Mouse (Mus musculus): Measurements from ENCODE around the gene Lpxn.

Gene Lpxn

GRCm38 (mm10) chr19:12795511-12796327 lies at the start of gene Lpxn, which contains the start of gene Zfp91:
Gene Lpxn, plus strand, starts transcription at chr19:12796193.
Gene Zfp91, minus strand, starts transcription at chr19:12796126.
- DNase-seq: peak; percentile 99

- no peak for DNase-seq
Measured at GRCm38 (mm10) chr19:12756286-12756685, 39.7 kb upstream of the Lpxn start.

- no peak for DNase-seq
Measured at GRCm38 (mm10) chr19:12758936-12759478, 37.0 kb upstream of the Lpxn start.

- DNase-seq: peak; percentile 73
Measured at GRCm38 (mm10) chr19:12759656-12760055, 36.3 kb upstream of the Lpxn start.

- no peak for DNase-seq
Measured at GRCm38 (mm10) chr19:12762212-12763130, 33.5 kb upstream of the Lpxn start.

GRCm38 (mm10) chr19:12765308-12765707 lies 30.7 kb upstream of the Lpxn start, which contains the start of gene Cntf:
Gene Cntf, minus strand, starts transcription at chr19:12765632.
- no peak for DNase-seq

GRCm38 (mm10) chr19:12770888-12771287 lies 25.1 kb upstream of the Lpxn start:
- no peak for DNase-seq

DNA sequence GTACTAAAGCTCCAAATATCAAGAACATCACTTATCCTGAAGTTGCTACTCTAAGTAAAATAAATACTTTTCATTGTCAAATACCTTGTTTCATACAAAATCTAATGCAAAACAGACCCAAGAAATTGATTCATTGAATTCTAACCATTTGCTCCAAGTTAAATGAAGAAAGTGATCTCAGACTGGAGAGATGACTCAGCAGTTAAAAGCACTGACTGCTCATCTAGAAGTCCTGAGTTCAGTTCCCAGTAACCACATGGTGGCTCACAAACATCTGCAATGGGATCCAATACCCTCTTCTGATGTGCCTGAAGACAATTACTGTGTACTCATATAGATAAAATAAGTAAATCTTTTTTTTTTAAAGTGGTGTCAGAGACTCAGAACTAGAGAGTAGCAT lies 15.6 kb upstream of the Lpxn start:
- no peak for DNase-seq

DNA sequence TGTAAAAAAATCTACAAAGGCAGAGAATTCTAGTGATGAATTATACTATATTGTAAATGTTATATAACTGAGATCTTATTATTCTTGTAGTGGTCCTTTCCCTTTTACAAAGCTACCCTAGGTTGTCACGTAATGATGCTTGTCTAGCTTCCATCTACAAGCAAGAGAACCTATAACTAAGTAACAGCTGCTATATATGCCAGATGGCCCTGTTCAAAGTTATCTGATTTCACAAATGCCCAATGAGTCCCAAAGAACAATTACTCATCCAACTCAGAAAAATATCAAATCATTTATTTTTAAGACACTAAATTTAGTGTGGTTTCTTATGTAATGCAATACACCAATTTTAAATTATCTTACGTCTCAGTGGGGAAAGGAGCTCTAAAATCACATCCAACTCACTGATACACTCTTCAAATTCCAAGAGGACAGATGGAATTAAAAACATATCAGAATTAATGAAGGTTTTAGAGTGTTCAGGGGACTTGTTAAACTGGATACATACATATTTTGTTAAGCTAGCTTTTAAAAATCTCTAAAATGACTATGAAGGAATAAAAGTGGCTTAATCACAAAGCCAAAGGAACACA lies 9.1 kb upstream of the Lpxn start:
- DNase-seq: no peak

GRCm38 (mm10) chr19:12787721-12788120 lies 8.3 kb upstream of the Lpxn start:
- no peak for DNase-seq

- no peak for DNase-seq
Measured at GRCm38 (mm10) chr19:12792374-12792773, 3.6 kb upstream of the Lpxn start.

DNA sequence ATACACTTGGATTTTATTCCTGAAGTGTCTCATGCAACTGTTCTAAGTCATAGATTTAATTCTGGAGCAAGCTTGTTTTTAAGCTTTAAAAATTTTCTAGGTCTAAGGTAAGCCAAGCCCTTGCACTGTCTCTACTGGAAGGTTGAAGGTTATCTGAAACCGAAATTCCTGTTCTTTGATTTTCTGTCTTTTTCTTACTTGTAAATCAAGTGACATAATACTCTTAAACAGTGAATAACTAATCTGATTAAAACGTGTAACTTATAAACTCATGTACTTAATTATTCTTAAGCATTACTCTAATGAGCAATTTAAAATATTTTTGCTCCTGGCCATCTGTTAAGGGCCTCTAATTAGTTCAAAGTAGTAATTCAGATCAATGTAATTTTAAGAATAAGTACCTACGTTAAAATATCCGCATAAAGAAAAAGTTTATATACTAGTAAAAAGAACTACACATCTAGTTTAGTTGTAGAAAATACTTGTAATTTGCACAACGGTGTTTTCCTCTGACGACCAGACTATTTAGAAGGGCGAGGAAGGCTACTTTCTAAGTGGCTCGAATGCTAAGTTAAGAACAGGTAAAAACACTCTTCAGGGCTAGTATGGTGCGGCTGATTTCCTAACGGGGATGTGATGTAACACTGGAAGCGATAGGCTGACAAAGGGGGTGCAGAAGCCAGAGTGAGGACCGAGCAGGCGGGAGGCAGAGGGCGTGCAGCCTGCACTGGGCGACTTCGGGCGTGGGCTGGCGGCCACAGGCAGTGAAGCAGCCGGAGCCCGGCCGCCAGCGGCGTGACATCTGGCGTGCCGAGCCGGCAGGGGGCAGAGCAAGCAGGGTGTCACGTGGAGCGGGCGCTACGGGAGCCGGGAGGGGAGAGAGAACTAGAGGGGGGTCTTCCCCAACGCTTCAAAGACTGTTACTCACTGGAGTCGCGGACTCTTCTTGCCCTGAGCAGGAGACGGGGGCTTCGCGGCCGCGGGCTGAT lies 1.6 kb upstream of the Lpxn start:
- DNase-seq: peak; percentile 88

DNA sequence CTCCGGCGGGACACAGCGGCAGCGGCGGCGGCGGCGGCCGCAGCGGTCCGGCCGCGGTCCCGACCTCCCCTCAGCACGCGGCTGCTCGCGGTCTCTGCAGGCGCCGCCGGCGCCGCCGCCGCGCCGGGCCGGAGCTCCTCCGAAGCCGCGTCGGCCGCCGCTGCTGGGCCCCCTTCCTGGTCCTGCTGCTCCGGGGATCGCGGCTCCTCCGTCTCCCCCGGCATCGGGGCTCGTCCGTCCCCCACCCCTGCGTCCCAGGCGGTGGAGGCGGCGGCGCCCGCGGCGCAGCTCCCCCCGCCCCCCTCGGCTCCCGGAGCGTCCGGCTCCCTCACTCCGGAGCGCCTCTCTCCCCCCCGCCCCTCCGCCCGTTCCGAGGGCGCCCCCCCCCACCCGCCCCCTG lies 883 bp upstream of the Lpxn start:
- no peak for DNase-seq

DNA sequence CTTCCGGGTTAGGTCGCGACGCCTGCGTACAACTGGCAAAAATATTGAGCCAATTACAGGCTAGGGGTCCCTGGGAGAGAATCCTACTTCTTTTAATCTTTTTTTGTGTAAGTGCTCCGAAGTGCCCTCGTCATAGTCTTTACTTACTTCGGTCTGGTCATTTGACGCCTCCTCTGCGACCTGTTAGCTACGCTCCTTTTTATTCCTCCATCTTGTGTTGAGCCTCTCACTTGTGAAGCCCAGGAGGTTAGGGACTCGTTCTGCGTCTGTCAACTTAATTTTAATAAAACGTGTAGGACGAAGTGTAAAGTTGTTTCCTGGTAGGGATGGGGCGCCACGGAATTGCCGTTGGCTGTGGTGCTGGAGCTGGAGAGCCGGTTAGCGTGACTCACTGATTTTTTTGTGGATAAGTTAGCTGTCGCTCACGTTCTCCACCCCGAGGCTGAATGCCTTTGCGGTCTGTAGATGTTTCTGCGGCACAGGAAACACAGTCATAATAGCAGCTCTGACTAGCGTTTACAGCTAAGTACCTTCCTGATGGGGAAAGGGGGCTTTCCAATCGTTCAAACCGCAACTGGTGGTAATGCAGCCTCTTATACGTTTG lies 437 bp downstream of the Lpxn start:
- no peak for DNase-seq

GRCm38 (mm10) chr19:12797071-12797470 lies 1.1 kb downstream of the Lpxn start:
- DNase-seq: no peak

GRCm38 (mm10) chr19:12798404-12798803 lies 2.4 kb downstream of the Lpxn start:
- peak; percentile 31 for DNase-seq

- no peak for DNase-seq
Measured at GRCm38 (mm10) chr19:12799081-12799480, 3.1 kb downstream of the Lpxn start.

- no peak for DNase-seq
Measured at GRCm38 (mm10) chr19:12800621-12801020, 4.6 kb downstream of the Lpxn start.

DNA sequence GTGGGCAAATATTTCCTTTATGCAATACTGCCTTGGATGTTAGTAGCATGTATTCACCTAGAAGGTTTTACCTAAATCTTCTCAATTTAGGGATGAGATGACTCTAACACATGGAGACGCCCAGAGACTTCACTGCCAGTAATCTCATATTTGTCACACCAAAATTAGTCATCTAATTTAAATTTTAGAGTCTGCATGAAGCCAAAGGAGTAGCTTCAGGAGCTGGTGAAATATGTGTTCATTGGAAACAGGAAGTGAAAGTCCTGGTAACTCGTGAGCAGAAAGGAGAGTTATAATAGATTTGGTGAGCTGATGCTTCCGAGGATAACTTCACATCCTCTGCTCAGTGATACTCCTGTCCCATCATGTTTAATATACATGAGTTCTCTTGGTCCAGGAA lies 5.1 kb downstream of the Lpxn start:
- DNase-seq: no peak

DNA sequence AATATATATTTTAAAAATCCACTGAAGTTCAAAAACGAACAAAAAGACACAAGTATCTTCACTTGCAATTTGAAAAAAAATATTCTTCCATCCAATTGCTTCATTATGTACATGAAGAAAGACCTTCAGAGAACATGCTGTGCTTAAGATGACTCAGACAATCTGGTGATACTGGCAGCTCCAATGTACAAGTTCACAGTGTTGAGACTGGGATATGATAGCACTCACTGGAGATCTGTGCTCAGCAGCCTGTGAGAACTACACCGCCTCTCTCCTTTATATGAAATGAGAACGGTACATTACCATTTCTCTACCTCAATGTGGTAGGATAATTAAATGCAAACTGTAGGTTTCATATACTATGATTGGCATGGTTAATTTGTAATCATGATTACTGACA lies 6.8 kb downstream of the Lpxn start:
- no peak for DNase-seq

DNA sequence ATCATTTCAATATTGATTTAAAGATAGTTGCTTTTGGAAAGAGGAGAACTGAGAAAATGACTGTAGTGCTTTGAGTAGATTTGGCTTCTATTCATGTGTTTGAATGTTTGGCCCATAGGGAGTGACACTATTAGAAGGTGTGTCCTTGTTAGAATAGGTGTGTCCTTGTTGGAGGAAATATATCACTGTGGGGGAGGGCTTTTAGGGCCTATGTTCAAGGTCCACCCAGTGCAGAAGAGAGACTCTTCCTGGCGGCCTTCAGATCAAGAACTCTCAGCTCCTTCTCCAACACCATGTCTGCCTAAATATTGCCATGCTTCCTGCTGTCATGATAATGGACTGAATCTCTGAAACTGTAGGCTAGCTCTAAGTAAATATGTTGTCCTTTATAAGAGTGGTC lies 8.2 kb downstream of the Lpxn start:
- no peak for DNase-seq

All from cerebellum, adult 11-12 months (tissue).